Mouse (Mus musculus): ENCODE measurements around the gene Jpt2. TPM values are rescaled to one million over a fixed set of nuclear protein-coding genes. Genes with fewer than 3 reads are reported as not detected.
"Not testable (repeated sequence)": the region's sequence is repeated elsewhere in the genome, so short reads cannot be mapped to it uniquely, and the experiment has no call there.

Jpt2 gene
- 3.5 and 8.6 TPM in 2 replicates for polyA plus RNA-seq (2012; ENCODE audit: insufficient read depth, low replicate concordance)

DNA sequence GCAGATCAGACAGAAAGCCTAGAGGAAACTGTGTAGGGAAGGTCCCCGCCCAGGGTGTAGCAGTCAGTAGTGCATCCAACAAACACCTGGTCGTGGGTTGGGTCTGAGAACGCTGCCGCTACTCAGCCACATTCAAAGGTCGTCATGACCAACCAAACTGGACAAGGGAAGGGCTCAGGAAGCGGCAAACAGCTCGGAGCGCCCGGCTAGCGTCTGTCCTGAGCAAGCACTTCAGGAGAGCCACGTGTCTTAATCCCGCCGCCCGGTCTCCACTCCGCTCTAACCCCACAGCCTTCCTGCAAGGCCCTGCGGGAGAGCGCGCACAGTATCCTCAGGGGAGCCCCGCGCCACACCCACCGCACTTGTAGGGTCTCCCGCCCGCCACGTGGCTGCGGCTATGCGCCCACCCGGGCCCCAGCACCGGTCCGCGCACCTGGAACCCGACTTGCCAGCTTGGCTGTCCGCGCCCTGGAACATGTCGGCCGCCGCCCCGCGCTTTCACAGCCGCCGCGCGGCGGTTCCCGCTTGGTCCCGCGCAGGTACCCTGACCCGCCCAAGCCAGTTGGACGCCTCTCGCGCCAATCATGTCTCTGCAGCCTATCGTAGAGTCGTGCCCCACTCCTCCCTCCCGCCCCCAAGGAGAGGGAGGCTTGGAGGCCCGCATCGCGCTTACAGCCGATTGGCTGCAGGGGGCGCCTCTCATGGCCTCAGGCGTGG lies at the start of gene Jpt2:
Jpt2 (minus strand) TSS at position 555 of the 717 bp plus-strand sequence.
- Histone ChIP-seq H3K4me1 (peaks cover 46% of the 10 kb centered on the region), H3K27me3 (replicated peaks) (no peaks in the 10 kb centered on the region), H3K36me3 (replicated peaks; ENCODE audit: low read length) (peaks cover 61% of the 10 kb centered on the region), H3K4me3 (replicated peaks) (peak within 1 kb of the TSS; percentile 97), H3K9me3 (no peaks in the 10 kb centered on the region)
- TF ChIP-seq FLI1 (IDR thresholded peaks at IDR 0.05; ENCODE audit: low read length) = no peak
- TF ChIP-seq GATA1 (IDR thresholded peaks at IDR 0.05; ENCODE audit: borderline replicate concordance, low read length) = no peak

DNA sequence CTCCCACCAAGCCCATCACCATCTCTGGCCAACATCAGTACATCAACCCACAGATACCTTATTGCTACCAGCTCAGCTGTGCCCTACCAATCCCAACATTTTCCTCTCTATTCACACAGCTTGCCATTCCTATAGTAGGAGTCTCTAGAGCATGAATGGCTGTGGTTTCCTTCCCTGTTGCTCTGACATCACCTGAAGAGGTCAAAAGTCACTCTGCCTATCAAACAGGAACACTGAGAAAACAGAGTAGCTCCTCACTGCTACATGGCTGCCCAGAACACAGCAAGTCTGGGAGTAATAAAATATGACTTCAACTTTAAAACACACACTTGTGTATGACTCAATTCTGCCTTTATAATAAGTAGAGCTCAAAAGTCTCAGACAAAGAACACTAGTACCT lies 47.0 kb upstream of the Jpt2 start:
- H3K36me3 ChIP-seq (replicated peaks; ENCODE audit: low read length) = peaks cover 90% of the 10 kb centered on the region
- no peaks in the 10 kb centered on the region for H3K27me3 ChIP-seq (replicated peaks)
- peaks cover 41% of the 10 kb centered on the region for H3K4me1 ChIP-seq
- no peak overlapping the region for H3K4me3 ChIP-seq (replicated peaks)
- H3K9me3 ChIP-seq = no peaks in the 10 kb centered on the region
- TF ChIP-seq GATA1 (IDR thresholded peaks at IDR 0.05; ENCODE audit: borderline replicate concordance, low read length) (no peak), FLI1 (IDR thresholded peaks at IDR 0.05; ENCODE audit: low read length) (no peak)

DNA sequence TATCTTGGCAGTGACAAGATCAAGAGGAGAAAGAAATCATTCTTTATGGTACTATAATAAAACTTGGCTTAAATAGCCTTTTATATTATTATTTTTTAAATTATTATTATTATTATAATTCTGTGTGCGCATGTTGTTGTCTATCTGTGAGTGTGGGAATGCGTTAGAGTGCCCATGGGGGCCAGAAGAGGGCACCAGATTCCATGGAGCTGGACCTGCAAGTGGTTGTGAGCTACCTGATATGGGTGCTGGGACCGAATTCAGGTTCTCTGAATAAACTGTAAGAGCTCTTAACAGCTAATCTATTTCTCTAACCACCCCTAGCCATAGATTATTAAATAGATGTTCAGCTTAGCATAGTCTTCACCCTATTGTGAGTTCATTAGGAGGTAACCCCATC lies 44.6 kb upstream of the Jpt2 start:
- peaks cover 88% of the 10 kb centered on the region for H3K36me3 ChIP-seq (replicated peaks; ENCODE audit: low read length)
- peaks cover 28% of the 10 kb centered on the region for H3K4me1 ChIP-seq
- TF ChIP-seq FLI1 (IDR thresholded peaks at IDR 0.05; ENCODE audit: low read length) (no peak), GATA1 (IDR thresholded peaks at IDR 0.05; ENCODE audit: borderline replicate concordance, low read length) (no peak)
- no peak overlapping the region for H3K4me3 ChIP-seq (replicated peaks)
- H3K9me3 ChIP-seq = no peaks in the 10 kb centered on the region
- H3K27me3 ChIP-seq (replicated peaks) = no peaks in the 10 kb centered on the region

DNA sequence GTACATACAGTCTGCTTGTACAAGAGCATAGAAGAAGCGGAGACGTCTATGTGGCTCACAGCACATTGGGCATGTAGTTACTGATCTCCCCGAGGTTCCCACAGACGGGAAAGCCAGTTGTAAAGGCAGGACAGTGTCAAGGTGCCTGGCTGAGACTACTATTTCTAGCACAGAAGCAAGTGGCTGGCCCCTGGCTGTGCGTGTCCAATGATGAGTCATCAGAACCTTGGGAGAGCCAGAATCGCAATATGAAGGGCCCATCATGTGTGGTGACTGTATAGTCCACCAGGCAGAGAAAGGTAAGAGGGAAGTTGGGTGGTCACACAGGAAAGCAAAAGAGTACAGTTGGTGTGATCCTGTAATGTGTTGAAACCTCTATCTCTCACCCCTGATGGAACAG lies 34.2 kb upstream of the Jpt2 start:
- peaks cover 25% of the 10 kb centered on the region for H3K4me1 ChIP-seq
- peaks cover 99% of the 10 kb centered on the region for H3K36me3 ChIP-seq (replicated peaks; ENCODE audit: low read length)
- TF ChIP-seq FLI1 (IDR thresholded peaks at IDR 0.05; ENCODE audit: low read length) (no peak), GATA1 (IDR thresholded peaks at IDR 0.05; ENCODE audit: borderline replicate concordance, low read length) (no peak)
- H3K4me3 ChIP-seq (replicated peaks) = no peak overlapping the region
- no peaks in the 10 kb centered on the region for H3K9me3 ChIP-seq
- H3K27me3 ChIP-seq (replicated peaks) = no peaks in the 10 kb centered on the region

DNA sequence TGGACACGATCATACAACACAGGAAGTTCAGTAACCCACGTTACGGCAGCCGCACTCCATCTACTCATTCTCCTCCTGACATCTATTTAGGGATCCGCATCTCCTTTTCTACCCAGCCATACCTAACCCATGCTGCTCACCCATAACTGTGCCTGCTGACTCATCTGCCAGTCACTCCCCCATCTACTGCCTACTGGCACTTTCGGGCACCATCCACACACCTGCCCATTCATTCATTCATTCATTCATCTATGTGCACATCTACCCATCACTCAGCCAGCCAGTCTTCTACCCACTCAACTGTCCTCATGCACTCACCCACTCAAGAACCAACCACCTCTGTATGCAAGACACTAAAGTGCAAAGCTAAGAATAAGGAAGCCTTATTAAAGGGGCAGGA lies 26.7 kb upstream of the Jpt2 start:
- peaks cover 100% of the 10 kb centered on the region for H3K36me3 ChIP-seq (replicated peaks; ENCODE audit: low read length)
- peaks cover 14% of the 10 kb centered on the region for H3K4me1 ChIP-seq
- H3K4me3 ChIP-seq (replicated peaks) = no peak overlapping the region
- TF ChIP-seq GATA1 (IDR thresholded peaks at IDR 0.05; ENCODE audit: borderline replicate concordance, low read length) (no peak), FLI1 (IDR thresholded peaks at IDR 0.05; ENCODE audit: low read length) (no peak)
- H3K27me3 ChIP-seq (replicated peaks) = no peaks in the 10 kb centered on the region
- no peaks in the 10 kb centered on the region for H3K9me3 ChIP-seq

DNA sequence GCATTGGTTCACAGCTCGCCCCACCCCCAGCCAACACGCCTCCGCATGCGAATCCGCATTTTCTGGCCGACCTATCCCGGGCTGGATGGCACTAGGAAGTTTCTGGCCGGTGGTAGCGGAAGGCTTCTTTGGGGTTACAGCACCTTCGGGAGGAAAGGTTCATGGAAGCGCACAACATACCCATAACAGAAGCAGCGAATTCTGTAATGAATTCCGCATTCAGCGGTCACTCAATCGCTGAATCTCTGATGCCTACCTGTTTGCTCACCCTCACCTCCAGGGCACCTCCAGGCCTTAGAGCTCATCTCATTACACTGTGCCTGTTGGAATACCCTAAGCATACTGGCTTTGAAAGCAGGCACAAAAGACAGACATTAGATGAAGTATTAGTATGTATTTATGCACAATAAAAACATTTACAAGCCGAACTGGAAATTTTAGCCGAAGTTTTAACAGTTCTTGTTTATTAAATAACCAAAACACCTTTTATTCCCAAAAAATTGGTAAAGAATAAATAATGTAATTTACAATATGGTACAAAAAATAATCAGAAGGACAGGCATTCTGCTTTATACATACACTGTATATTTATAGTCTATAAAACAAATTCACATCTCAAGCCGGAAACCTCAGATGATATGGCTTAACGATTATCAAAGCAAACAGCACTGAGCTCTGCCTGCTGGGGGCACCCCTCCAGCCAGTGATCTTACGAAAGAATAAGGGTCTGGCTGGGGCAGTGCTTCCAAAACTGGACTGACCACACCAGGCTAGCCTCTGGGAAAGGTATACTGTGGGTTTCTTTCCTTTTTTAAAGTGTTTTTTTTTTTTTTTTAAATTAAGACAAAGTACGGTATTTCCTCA lies 595 bp upstream of the Jpt2 start:
- H3K36me3 ChIP-seq (replicated peaks; ENCODE audit: low read length) = peaks cover 61% of the 10 kb centered on the region
- H3K27me3 ChIP-seq (replicated peaks) = no peaks in the 10 kb centered on the region
- no peak for TF ChIP-seq FLI1 (IDR thresholded peaks at IDR 0.05; ENCODE audit: low read length)
- TF ChIP-seq GATA1 (IDR thresholded peaks at IDR 0.05; ENCODE audit: borderline replicate concordance, low read length) = no peak
- no peaks in the 10 kb centered on the region for H3K9me3 ChIP-seq
- peaks cover 45% of the 10 kb centered on the region for H3K4me1 ChIP-seq
- H3K4me3 ChIP-seq (replicated peaks) = peak overlapping the region; percentile 97

DNA sequence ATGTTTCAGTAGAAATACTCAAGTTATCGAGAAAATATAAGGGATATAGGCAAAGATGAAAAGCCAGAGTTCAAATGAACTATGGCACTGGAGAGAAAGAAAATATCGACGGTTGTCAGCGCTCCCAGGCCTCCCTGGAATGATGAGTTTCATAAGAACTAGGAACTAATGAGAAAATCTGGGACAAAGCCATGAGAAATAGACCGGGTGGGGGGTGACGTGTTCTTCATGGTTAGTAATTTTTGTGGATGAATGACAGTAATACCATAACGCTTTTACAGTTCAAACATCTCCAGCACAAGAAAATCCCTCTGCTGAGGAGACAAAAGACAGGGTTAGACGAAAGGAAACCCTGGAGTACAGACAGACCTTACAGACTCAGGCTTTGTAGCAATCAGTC lies 1.1 kb downstream of the Jpt2 start:
- Histone ChIP-seq H3K4me1 (peaks cover 45% of the 10 kb centered on the region), H3K27me3 (replicated peaks) (no peaks in the 10 kb centered on the region), H3K9me3 (no peaks in the 10 kb centered on the region), H3K4me3 (replicated peaks) (peak overlapping the region; percentile 97), H3K36me3 (replicated peaks; ENCODE audit: low read length) (peaks cover 61% of the 10 kb centered on the region)
- TF ChIP-seq GATA1 (IDR thresholded peaks at IDR 0.05; ENCODE audit: borderline replicate concordance, low read length) = no peak
- no peak for TF ChIP-seq FLI1 (IDR thresholded peaks at IDR 0.05; ENCODE audit: low read length)

DNA sequence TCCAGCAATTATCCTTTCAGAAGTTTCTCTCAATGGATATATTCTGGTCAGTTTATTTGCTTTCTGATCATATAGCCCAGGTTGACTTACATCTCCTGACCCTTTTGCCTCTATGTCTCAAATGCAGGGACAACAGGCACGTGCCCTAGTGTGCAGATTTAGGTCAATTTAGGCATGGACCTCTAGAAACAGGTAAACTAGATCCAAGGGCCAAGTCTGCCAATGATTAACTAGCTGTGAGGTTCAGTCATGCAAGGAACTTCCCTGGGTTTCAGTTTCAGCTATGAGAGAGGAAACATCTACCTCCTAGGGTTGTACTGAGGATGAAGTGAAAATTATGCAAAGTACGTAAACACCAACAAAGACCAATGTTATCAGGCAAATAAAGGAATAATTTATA lies 7.2 kb downstream of the Jpt2 start:
- no peaks in the 10 kb centered on the region for H3K27me3 ChIP-seq (replicated peaks)
- no peaks in the 10 kb centered on the region for H3K9me3 ChIP-seq
- peaks cover 89% of the 10 kb centered on the region for H3K36me3 ChIP-seq (replicated peaks; ENCODE audit: low read length)
- TF ChIP-seq GATA1 (IDR thresholded peaks at IDR 0.05; ENCODE audit: borderline replicate concordance, low read length) = no peak
- no peak for TF ChIP-seq FLI1 (IDR thresholded peaks at IDR 0.05; ENCODE audit: low read length)
- H3K4me1 ChIP-seq = peaks cover 17% of the 10 kb centered on the region; the same call in 1 of the 2 replicates
- H3K4me3 ChIP-seq (replicated peaks) = no peak overlapping the region

DNA sequence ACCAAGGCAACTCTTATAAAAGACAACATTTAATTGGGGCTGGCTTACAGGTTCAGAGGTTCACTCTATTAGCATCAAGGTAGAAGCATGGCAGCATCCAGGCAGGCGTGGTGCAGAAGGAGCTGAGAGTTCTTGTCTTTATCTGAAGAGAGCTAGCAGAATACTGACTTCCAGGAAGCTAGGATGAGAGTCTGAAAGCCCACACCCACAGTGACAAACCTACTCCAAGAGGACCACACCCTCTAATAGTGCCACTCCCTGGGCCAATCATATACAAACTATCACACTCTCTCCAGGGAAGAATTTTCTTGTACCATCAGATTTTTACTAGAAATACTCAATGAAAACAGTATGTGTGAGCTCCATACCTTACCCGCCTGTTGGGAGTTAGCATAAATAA lies 9.8 kb downstream of the Jpt2 start:
- Histone ChIP-seq H3K9me3 (no peaks in the 10 kb centered on the region), H3K4me3 (replicated peaks) (no peak overlapping the region), H3K36me3 (replicated peaks; ENCODE audit: low read length) (peaks cover 93% of the 10 kb centered on the region), H3K27me3 (replicated peaks) (no peaks in the 10 kb centered on the region), H3K4me1 (peaks cover 7% of the 10 kb centered on the region; the same call in 1 of the 2 replicates)
- TF ChIP-seq GATA1 (IDR thresholded peaks at IDR 0.05; ENCODE audit: borderline replicate concordance, low read length) = no peak
- no peak for TF ChIP-seq FLI1 (IDR thresholded peaks at IDR 0.05; ENCODE audit: low read length)

DNA sequence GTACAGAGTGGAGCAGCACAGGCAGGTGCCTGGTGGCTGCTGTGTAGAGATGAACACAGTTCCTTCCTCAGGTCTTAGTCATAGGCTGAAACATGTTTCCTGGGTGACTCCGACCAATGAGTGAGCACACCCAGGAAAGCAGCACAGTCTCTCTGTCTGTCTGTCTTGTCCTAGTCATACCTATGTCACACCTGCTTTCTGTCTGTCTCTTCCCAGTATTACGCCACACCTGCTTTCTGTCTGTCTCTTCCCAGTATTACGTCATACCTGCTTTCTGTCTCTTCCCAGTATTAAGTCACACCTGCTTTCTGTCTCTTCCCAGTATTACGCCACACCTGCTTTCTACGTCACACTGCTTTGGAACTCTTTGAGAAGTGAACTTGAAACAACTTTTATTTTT lies 12.3 kb downstream of the Jpt2 start:
- no peak overlapping the region for H3K4me3 ChIP-seq (replicated peaks)
- peaks cover 15% of the 10 kb centered on the region for H3K4me1 ChIP-seq
- H3K36me3 ChIP-seq (replicated peaks; ENCODE audit: low read length) = peaks cover 88% of the 10 kb centered on the region
- H3K27me3 ChIP-seq (replicated peaks) = no peaks in the 10 kb centered on the region
- H3K9me3 ChIP-seq = no peaks in the 10 kb centered on the region
- TF ChIP-seq FLI1 (IDR thresholded peaks at IDR 0.05; ENCODE audit: low read length) (no peak), GATA1 (IDR thresholded peaks at IDR 0.05; ENCODE audit: borderline replicate concordance, low read length) (no peak)

DNA sequence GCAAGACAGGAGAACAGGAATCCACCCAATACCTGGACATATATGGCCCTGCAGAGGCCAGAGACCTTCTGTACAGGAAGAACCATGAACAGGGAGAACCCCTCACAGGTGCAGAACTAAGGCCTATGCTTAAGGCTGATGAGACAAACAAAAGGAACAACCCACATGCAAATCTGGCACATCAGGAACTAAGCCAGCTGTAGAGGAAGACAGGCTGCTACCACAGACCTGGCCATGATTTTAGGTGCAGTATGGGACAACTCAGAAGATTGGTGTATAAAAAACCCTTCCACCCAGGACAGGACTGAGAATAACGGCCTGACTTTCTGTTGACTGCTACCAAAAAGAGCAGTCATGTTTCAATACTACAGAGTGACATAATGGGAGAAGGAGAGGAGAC lies 16.9 kb downstream of the Jpt2 start:
- not testable (repeated sequence) for H3K4me3 ChIP-seq (replicated peaks); H3K9me3 ChIP-seq; H3K27me3 ChIP-seq (replicated peaks)
- peaks cover 61% of the 10 kb centered on the region for H3K36me3 ChIP-seq (replicated peaks; ENCODE audit: low read length)
- peaks cover 19% of the 10 kb centered on the region for H3K4me1 ChIP-seq
